Mouse (Mus musculus) layer of hippocampus, adult 18-20 months (tissue): Measurements from ENCODE around the gene Hdac4. TPM values are rescaled to one million over a fixed set of nuclear protein-coding genes. Genes with fewer than 3 reads are reported as not detected.

Source experiments
- DNase-seq, 2 experiments: peaks; one replicate each; pipeline ENCODE4 v3.0.0; 2022; ENCODE audit warnings: low spot score in 2 of 2
- total RNA-seq, 2 experiments: library from RNA; stranded (reverse); gene quantifications; 2 replicates each; pipeline ENCODE4 v1.2.3; 2021

Hdac4 gene
- total RNA-seq, 2 experiments from 2014 or later = 110 to 113 TPM

DNA sequence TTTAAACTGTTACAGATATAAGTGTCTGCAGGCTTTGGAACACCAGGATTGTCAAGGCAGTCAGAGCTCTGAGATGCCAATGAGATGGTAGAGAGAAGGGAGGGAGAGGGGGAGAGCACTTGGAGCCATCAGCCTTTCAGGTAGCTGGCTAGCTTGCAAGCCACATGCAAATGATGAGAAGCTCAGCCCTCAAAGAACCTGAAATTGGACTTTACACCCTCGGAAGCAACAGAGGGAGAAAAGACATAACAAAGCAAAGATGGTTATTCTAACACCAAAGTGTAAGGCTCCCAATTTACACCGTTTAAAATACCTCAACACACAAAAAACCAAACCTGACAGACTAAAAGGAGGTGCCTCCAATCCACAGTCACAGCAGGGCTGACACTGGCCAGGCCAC lies 63.3 kb downstream of the Hdac4 start:
- DNase-seq = no peak

DNA sequence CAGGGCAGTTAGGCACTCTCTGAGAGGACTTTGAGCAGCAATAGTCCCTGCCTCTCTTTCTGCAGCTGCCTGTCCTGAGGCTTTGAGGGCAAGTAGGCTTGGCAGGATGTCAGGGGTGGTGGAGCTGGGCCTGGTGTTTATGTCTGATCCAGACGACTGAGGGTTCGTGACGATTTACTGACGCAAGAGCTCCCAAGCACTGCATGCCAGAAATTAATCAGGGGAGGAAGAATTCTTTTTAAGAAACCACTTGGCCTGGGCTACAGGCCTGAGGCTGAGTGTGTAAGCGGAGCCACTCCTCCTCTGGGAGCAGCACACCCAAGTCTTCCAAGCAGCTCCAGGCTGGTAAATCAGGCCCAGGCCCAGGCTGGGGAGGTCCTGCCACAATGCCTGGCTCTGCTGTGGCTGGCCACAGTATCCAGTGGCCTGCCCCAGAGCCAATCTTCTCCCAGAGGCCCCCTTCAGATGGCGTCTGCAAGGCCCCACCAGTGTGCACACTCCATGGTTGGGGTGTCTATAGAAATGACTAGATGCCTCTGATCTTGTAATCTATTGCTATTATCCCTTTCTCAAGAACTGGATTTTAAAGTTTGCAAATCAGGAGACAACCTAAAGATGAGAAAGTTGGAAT lies 64.9 kb downstream of the Hdac4 start:
- DNase-seq = peak; percentile 36 to 77

DNA sequence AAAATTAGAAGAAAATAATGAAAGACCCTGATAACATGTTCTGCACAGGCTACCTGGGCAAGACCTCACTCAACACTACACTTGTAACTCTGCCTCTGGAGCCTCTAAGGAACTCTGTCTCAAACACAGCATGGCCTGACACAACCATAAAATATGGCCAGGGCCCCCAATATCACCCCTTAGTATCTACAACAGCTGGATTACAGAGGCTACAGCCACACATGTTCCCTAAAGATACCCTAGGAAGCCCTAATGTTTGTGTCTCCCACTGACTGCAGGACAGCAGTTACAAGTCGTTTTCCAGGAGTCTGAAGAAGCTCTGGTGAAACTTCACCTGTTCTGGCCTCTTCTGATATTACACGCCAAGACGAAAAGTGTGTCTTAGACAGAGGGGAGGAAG lies 65.7 kb downstream of the Hdac4 start:
- DNase-seq = no peak

GRCm38 (mm10) chr1:92127785-92128184 lies 67.7 kb downstream of the Hdac4 start:
- DNase-seq = no peak

- DNase-seq = no peak
Observed at GRCm38 (mm10) chr1:92127366-92127765, 68.1 kb downstream of the Hdac4 start.

GRCm38 (mm10) chr1:92124497-92125201 lies 70.8 kb downstream of the Hdac4 start:
- DNase-seq = no peak

DNA sequence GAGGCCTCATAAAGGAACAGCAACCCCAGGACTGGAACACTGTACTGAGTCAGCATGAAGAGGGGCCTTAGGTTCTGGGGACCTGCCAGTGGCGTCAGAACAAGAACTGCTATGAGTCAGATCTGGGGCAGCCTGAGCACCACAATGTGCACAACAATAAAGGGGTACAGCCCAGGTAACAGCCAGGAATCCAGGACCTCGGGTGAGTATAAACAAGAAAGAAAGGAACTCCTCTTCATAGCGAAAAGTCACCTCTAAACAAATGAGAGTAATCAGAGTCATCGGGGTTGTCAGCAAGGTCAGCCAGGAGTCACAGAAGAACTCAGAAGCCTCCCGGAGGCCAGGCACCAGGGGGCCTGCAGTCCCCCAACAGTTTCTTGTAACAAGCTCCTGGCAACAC lies 76.2 kb downstream of the Hdac4 start:
- DNase-seq = no peak

- no peak for DNase-seq
Observed at GRCm38 (mm10) chr1:92117597-92117996, 77.9 kb downstream of the Hdac4 start.

- DNase-seq = no peak
Observed at GRCm38 (mm10) chr1:92116169-92116568, 79.3 kb downstream of the Hdac4 start.

- no peak for DNase-seq
Observed at GRCm38 (mm10) chr1:92114091-92114490, 81.4 kb downstream of the Hdac4 start.

GRCm38 (mm10) chr1:92113243-92114009 lies 82.1 kb downstream of the Hdac4 start:
- DNase-seq = peak in 1 of 2 experiments; percentile 42

DNA sequence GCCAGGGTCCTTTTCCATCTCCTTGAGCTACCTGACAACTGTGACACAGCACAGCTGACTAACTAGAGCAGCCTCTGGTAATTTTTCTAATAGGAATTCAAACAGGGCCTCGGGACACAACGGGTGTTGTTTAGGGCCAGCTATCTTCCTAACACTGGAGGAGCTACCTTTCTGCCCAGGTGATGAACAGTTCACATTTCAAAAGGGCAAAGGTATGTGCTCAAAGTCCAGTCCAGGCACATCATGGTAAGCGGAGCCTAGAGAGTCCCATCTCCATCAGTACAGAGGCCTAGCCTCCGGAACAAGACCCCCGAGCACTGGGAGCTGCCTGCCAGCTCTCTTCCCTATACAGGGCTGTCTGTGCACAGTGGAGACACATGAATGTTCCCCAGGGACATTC lies 82.9 kb downstream of the Hdac4 start:
- DNase-seq = no peak

DNA sequence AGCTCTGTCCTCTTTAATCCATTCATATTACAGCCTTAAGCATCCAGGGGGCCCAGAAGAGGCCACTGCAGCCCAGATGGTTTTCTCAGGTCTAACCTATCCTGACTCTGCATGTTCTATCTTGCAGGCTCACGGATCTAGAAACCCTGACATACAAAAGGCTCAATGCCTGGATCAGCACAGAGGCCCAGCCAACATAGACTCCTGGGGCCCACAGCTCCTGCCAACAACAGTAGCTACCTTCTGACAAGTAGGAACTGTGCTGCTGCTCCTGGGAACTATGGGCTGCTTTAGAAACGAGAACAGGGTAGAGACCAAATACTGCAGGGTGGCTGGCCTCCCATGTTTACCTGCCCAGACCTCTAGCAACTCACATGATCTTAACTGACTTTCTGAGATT lies 83.9 kb downstream of the Hdac4 start:
- no peak for DNase-seq

- DNase-seq = no peak
Observed at GRCm38 (mm10) chr1:92111026-92111425, 84.5 kb downstream of the Hdac4 start.

- no peak for DNase-seq
Observed at GRCm38 (mm10) chr1:92109221-92109620, 86.3 kb downstream of the Hdac4 start.

GRCm38 (mm10) chr1:92108556-92108955 lies 86.9 kb downstream of the Hdac4 start:
- DNase-seq = no peak

DNA sequence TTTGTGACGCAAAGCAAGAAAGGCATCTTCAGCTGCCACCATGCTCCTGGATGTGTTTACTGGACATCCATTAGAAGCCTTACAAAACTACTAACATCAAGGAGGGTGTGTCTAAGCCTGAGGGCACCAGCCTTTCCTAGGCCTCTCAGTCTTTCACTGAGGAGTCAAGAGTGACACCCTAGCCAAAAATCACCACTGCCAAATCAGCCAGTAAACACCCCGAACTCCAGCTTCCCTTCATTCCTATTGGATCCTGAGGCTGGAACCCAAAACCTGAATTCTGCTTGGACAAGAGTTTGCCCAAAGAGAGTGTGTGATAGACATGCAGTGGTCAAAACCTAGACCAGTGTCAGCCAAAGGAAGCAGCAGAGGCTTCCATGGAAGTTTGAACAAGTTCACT lies 87.5 kb downstream of the Hdac4 start:
- no peak for DNase-seq

DNA sequence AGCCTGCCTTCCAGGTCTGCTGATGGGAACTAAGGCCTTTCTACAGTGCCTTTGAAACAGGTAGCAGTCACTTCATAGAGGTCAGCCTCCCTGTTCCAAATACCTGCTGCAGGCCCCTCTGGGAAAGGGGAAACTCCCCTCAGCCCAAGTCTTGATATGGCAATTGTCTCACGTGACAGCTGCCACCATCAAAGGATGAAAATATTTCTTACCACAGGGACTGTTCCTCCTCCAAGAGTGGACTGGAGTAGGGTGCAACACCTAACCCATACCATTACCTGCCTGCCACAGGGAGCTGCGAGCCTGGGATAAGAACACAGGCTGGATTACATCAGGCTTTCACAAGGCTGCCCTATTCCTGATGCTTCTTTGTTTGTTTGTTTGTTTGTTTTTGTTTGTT lies 88.0 kb downstream of the Hdac4 start:
- DNase-seq = no peak

GRCm38 (mm10) chr1:92106486-92107160 lies 88.9 kb downstream of the Hdac4 start:
- no peak for DNase-seq

GRCm38 (mm10) chr1:92104718-92105117 lies 90.8 kb downstream of the Hdac4 start:
- DNase-seq = no peak

DNA sequence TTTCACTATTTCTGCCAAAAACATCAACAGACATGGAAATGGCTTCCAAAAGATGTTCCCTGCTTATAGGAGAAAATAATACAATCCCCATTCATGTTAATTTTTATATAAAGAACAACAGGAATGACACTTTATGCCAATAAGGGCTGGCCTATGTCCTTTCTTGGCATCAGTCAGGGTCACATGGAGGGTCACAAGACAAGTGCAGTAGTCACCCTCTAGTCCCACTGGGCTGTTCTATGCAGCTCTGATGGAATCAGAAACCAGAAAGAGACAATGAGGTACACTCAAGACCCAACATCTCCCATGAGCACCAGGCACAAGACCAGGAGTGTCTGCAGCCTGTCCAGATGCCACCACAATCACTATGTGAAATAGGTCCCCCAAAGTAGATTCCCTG lies 91.5 kb downstream of the Hdac4 start:
- no peak for DNase-seq

- no peak for DNase-seq
Observed at GRCm38 (mm10) chr1:92103377-92103776, 92.1 kb downstream of the Hdac4 start.
